Comparison of ENCODE assay signal across 22 mouse cellular contexts in genomic region chr16:24208876-24209275, GRCm38 (mm10).
DNase-seq lines count a peak whose midpoint lies in the region; ATAC-seq and TF ChIP-seq lines count a peak whose summit lies in the region.
"Had no signal": no experiment of that assay in that cellular context is flagged by ENCODE, and none has a peak within 500 bp of the region (broad histone marks: within the 10 kb centered on the region; RNA-seq: fewer than 3 reads in every experiment).

No protein-coding gene starts in this region.

- H3K9me3 ChIP-seq in midbrain, embryonic 11.5 days (ENCODE audit: control insufficient read depth, low read length): no peaks in the 10 kb centered on the region
- no peaks in the 10 kb centered on the region for H3K9me3 ChIP-seq in midbrain, embryonic 16.5 days (replicated peaks; ENCODE audit: control insufficient read depth, low read length, poor library complexity, severe bottlenecking)
- H3K9me3 ChIP-seq in CH12.LX (replicated peaks; ENCODE audit: low read length): no peaks in the 10 kb centered on the region
- no peaks in the 10 kb centered on the region for H3K9me3 ChIP-seq in liver, postnatal 0 days (ENCODE audit: low read length)
- no peaks in the 10 kb centered on the region for H3K9me3 ChIP-seq in liver, embryonic 12.5 days (replicated peaks)
- H3K9me3 ChIP-seq: embryonic facial prominence, embryonic 10.5 days; embryonic facial prominence, embryonic 12.5 days; forebrain, embryonic 13.5 days; forebrain, embryonic 15.5 days had no signal

- H3K4me2 ChIP-seq in midbrain, embryonic 11.5 days: no peak overlapping the region
- no peak overlapping the region for H3K4me2 ChIP-seq in midbrain, embryonic 16.5 days (ENCODE audit: low read length)
- no peak overlapping the region for H3K4me2 ChIP-seq in CH12.LX (ENCODE audit: insufficient read depth, low read depth, poor library complexity, severe bottlenecking)
- no peak overlapping the region for H3K4me2 ChIP-seq in liver, postnatal 0 days (ENCODE audit: low read depth, low read length)
- H3K4me2 ChIP-seq in liver, embryonic 12.5 days: no peak overlapping the region
- H3K4me2 ChIP-seq: embryonic facial prominence, embryonic 12.5 days; forebrain, embryonic 13.5 days; forebrain, embryonic 15.5 days had no signal

- TF ChIP-seq POLR2A in CH12.LX (IDR thresholded peaks at IDR 0.05; ENCODE audit: low read depth, low read length): no peak

- no peak overlapping the region for H3K4me3 ChIP-seq in midbrain, embryonic 11.5 days (ENCODE audit: low read depth, low read length)
- no peak overlapping the region for H3K4me3 ChIP-seq in midbrain, embryonic 16.5 days (ENCODE audit: low read depth, low read length)
- H3K4me3 ChIP-seq in CH12.LX (replicated peaks in 1 of 3; ENCODE audit: low read depth in 2 of 3, low read length in 2 of 3, poor library complexity in 1 of 3): no peak overlapping the region
- H3K4me3 ChIP-seq in liver, postnatal 0 days (ENCODE audit: low read depth, low read length): no peak overlapping the region
- no peak overlapping the region for H3K4me3 ChIP-seq in liver, embryonic 12.5 days
- H3K4me3 ChIP-seq: embryonic facial prominence, embryonic 10.5 days; embryonic facial prominence, embryonic 12.5 days; forebrain, embryonic 13.5 days; forebrain, embryonic 15.5 days had no signal

- TF ChIP-seq RAD21 in CH12.LX (IDR thresholded peaks at IDR 0.05; ENCODE audit: low read depth, low read length): no peak

- no peak for TF ChIP-seq CTCF in CH12.LX (conservative IDR thresholded peaks at IDR 0.05 in 1 of 2, IDR thresholded peaks at IDR 0.05 in 1 of 2; ENCODE audit: low read depth in 2 of 2, low read length in 2 of 2)
- TF ChIP-seq CTCF in liver, postnatal 0 days (IDR thresholded peaks at IDR 0.05; ENCODE audit: low read depth): no peak

- H3K27me3 ChIP-seq in midbrain, embryonic 11.5 days (ENCODE audit: control insufficient read depth, insufficient read depth, low read length): no peaks in the 10 kb centered on the region
- H3K27me3 ChIP-seq in midbrain, embryonic 16.5 days (ENCODE audit: control insufficient read depth, insufficient read depth, low read depth, low read length): no peaks in the 10 kb centered on the region
- H3K27me3 ChIP-seq in CH12.LX (replicated peaks): peaks cover 51% of the 10 kb centered on the region
- H3K27me3 ChIP-seq in splenic B cell, adult 2 months (ENCODE audit: control insufficient read depth, insufficient read depth, low read length, poor library complexity, severe bottlenecking): no peaks in the 10 kb centered on the region
- H3K27me3 ChIP-seq in liver, postnatal 0 days (ENCODE audit: insufficient read depth, low read length): no peaks in the 10 kb centered on the region
- no peaks in the 10 kb centered on the region for H3K27me3 ChIP-seq in liver, embryonic 12.5 days (replicated peaks)
- H3K27me3 ChIP-seq: embryonic facial prominence, embryonic 12.5 days; forebrain, embryonic 13.5 days; forebrain, embryonic 15.5 days had no signal

- DNase-seq in midbrain, embryonic 11.5 days (ENCODE audit: low spot score, missing footprints): peak; percentile 26
- peak; percentile 66 to 70 for DNase-seq in spleen, postnatal 36 days (ENCODE audit: low spot score in 2 of 2)
- no peak for DNase-seq in spleen, adult 12 weeks (ENCODE audit: low spot score)
- DNase-seq in CH12.LX (ENCODE audit: extremely low read depth): peak; percentile 82
- peak; percentile 85 for DNase-seq in splenic B cell, adult 2 months (ENCODE audit: low read depth, low spot score)
- DNase-seq in liver, postnatal 0 days: no peak
- DNase-seq: adrenal gland, adult 2 months; adrenal gland, postnatal 10 days; adrenal gland, postnatal 25 days; cerebellum, adult 11 months; cerebellum, adult 18-20 months; cerebellum, adult 8-10 months; cerebellum, adult 9-11 months; cerebellum, postnatal 25 days; forebrain, postnatal 0 days had no signal

- TF ChIP-seq EP300 in CH12.LX (IDR thresholded peaks at IDR 0.05; ENCODE audit: low read length): no peak
- no peak for TF ChIP-seq EP300 in liver, postnatal 0 days (IDR thresholded peaks at IDR 0.05; ENCODE audit: low read depth)

- H3K36me3 ChIP-seq in midbrain, embryonic 11.5 days (ENCODE audit: control insufficient read depth, insufficient read depth, low read length): no peaks in the 10 kb centered on the region
- no peaks in the 10 kb centered on the region for H3K36me3 ChIP-seq in midbrain, embryonic 16.5 days (ENCODE audit: control insufficient read depth, insufficient read depth, low read length)
- no peaks in the 10 kb centered on the region for H3K36me3 ChIP-seq in CH12.LX (replicated peaks in 1 of 2; ENCODE audit: control insufficient read depth in 1 of 2, insufficient read depth in 1 of 2, low read length in 1 of 2)
- no peaks in the 10 kb centered on the region for H3K36me3 ChIP-seq in splenic B cell, adult 2 months (ENCODE audit: control insufficient read depth, insufficient read depth, low read length, poor library complexity, severe bottlenecking)
- no peaks in the 10 kb centered on the region for H3K36me3 ChIP-seq in liver, postnatal 0 days (replicated peaks; ENCODE audit: insufficient read depth, low read length)
- H3K36me3 ChIP-seq in liver, embryonic 12.5 days: no peaks in the 10 kb centered on the region
- H3K36me3 ChIP-seq: embryonic facial prominence, embryonic 10.5 days; embryonic facial prominence, embryonic 12.5 days; forebrain, embryonic 15.5 days had no signal

- 72% methylated on average over 2 of the region's 2 CpGs for WGBS in midbrain, embryonic 11.5 days
- WGBS in midbrain, embryonic 16.5 days: 81% methylated on average over 2 of the region's 2 CpGs
- 43% methylated on average over 2 of the region's 2 CpGs for WGBS in liver, postnatal 0 days (ENCODE audit: insufficient replicate concordance)
- WGBS in liver, embryonic 12.5 days (ENCODE audit: insufficient replicate concordance): 62% methylated on average over 2 of the region's 2 CpGs

- no peaks in the 10 kb centered on the region for H3K79me2 ChIP-seq in CH12.LX (replicated peaks; ENCODE audit: control insufficient read depth, extremely low read depth, insufficient read depth, poor library complexity, severe bottlenecking)

- H3K9ac ChIP-seq in midbrain, embryonic 11.5 days (ENCODE audit: low read length): no peak overlapping the region
- no peak overlapping the region for H3K9ac ChIP-seq in midbrain, embryonic 16.5 days (ENCODE audit: low read depth, low read length)
- H3K9ac ChIP-seq in CH12.LX (ENCODE audit: insufficient read depth, low read depth): no peak overlapping the region
- H3K9ac ChIP-seq in liver, postnatal 0 days (replicated peaks): no peak overlapping the region
- no peak overlapping the region for H3K9ac ChIP-seq in liver, embryonic 12.5 days
- H3K9ac ChIP-seq: embryonic facial prominence, embryonic 12.5 days; forebrain, embryonic 13.5 days; forebrain, embryonic 15.5 days; forebrain, postnatal 0 days had no signal

- in situ Hi-C loops in CH12.LX (cut with MboI; ENCODE audit: low pct_ligation_motif_present, low pct_unique_long_range_greater_than_20kb, low sequenced_read_pairs): no loop called here

- H3K27ac ChIP-seq in midbrain, embryonic 11.5 days (ENCODE audit: low read depth, low read length): no peak overlapping the region
- no peak overlapping the region for H3K27ac ChIP-seq in midbrain, embryonic 16.5 days (ENCODE audit: low read length)
- H3K27ac ChIP-seq in CH12.LX (ENCODE audit: insufficient read depth, low read depth): no peak overlapping the region
- no peak overlapping the region for H3K27ac ChIP-seq in liver, postnatal 0 days (ENCODE audit: low read depth)
- H3K27ac ChIP-seq in liver, embryonic 12.5 days: no peak overlapping the region
- H3K27ac ChIP-seq: embryonic facial prominence, embryonic 10.5 days; embryonic facial prominence, embryonic 12.5 days; forebrain, embryonic 13.5 days; forebrain, embryonic 15.5 days had no signal

- H3K4me1 ChIP-seq in midbrain, embryonic 11.5 days (ENCODE audit: control insufficient read depth, insufficient read depth, low read length): no peaks in the 10 kb centered on the region
- H3K4me1 ChIP-seq in midbrain, embryonic 16.5 days (ENCODE audit: control insufficient read depth, insufficient read depth, low read length): no peaks in the 10 kb centered on the region
- H3K4me1 ChIP-seq in CH12.LX (ENCODE audit: control insufficient read depth in 1 of 2, insufficient read depth in 2 of 2): peaks cover 4 to 57% of the 10 kb centered on the region in 2 experiments; a peak in 3 of 4 replicates
- H3K4me1 ChIP-seq in liver, postnatal 0 days (ENCODE audit: insufficient read depth): peaks cover 15% of the 10 kb centered on the region
- no peaks in the 10 kb centered on the region; the same call in 1 of the 2 replicates for H3K4me1 ChIP-seq in liver, embryonic 12.5 days
- H3K4me1 ChIP-seq: forebrain, embryonic 13.5 days; forebrain, embryonic 15.5 days had no signal

- no peak for ATAC-seq in midbrain, embryonic 11.5 days (ENCODE audit: low FRiP score)
- no peak for ATAC-seq in midbrain, embryonic 16.5 days
- ATAC-seq in liver, postnatal 0 days: no peak
- ATAC-seq in liver, embryonic 12.5 days: no peak
- ATAC-seq: CD4-positive, CD25-positive, alpha-beta regulatory T cell, adult 4 months; forebrain, embryonic 13.5 days; forebrain, embryonic 15.5 days; forebrain, postnatal 0 days had no signal

- dilution Hi-C loops in CH12.LX (cut with MboI; ENCODE audit: extremely low pct_ligation_motif_present, extremely low pct_unique_long_range_greater_than_20kb, low sequenced_read_pairs): no loop called here

TF ChIP-seq in CH12.LX, 34 proteins besides CTCF, POLR2A, EP300 and RAD21:
- TF ChIP-seq ZC3H11A (IDR thresholded peaks at IDR 0.05; ENCODE audit: low read depth, low read length): no peak
- TF ChIP-seq IRF4 (IDR thresholded peaks at IDR 0.05; ENCODE audit: low read depth, low read length): no peak
- TF ChIP-seq UBTF (IDR thresholded peaks at IDR 0.05; ENCODE audit: low read depth, low read length): no peak
- peak; percentile 42; the same call in 1 of the 2 replicates for TF ChIP-seq ETS1 (conservative IDR thresholded peaks at IDR 0.05; ENCODE audit: low read depth, low read length)
- TF ChIP-seq RCOR1 (conservative IDR thresholded peaks at IDR 0.05; ENCODE audit: low read depth, low read length): no peak

Comparison
In these comparisons a context has a peak if more than half of its experiments do, and no peak if none do; other contexts are left out.
1. DNase-seq: peak in midbrain, embryonic 11.5 days (single experiment), spleen, postnatal 36 days (2 of 2), CH12.LX (single experiment) and splenic B cell, adult 2 months (single experiment); none in spleen, adult 12 weeks (single experiment) and liver, postnatal 0 days (single experiment).